Mouse (Mus musculus) heart, embryonic 14.5 days (tissue): ENCODE measurements around the gene Tgfbr1. TPM values are rescaled to one million over a fixed set of nuclear protein-coding genes. Genes with fewer than 3 reads are reported as not detected.
A peak's percentile ranks its signal among the peaks of the same experiment; 100 is the strongest.

Experiments used
- ATAC-seq: fragments of 200-750 bp; cut with Nextera tagmentation; 2 replicates; pipeline ENCODE4 v1.8.0; 2017; ENCODE audit warnings: low read depth, moderate TSS enrichment; ENCODE audit not compliant: insufficient number of reproducible peaks, insufficient read depth, low FRiP score
- H3K27ac ChIP-seq, 2 experiments: fragments of 200-500 bp in 1 of 2; fragments of 300-500 bp in 1 of 2; sonication (generic) in 1 of 2; replicated peaks in 1 of 2; 2 replicates each; pipeline ENCODE4 v1.5.1; 2012 to 2014; ENCODE audit warnings: low read depth in 2 of 2, low read length in 2 of 2, control low read depth in 1 of 2, mild to moderate bottlenecking in 1 of 2, mixed read lengths in 1 of 2; ENCODE audit not compliant: control insufficient read depth in 1 of 2, insufficient read depth in 1 of 2
- H3K27me3 ChIP-seq: fragments of 300-500 bp; sonication (generic); 2 replicates; pipeline ENCODE4 v1.6.1; 2014; ENCODE audit warnings: mild to moderate bottlenecking, low read length, control low read depth; ENCODE audit not compliant: control insufficient read depth, insufficient read depth
- H3K36me3 ChIP-seq: fragments of 300-500 bp; sonication (generic); 2 replicates; pipeline ENCODE4 v1.6.1; 2014; ENCODE audit warnings: mild to moderate bottlenecking, control low read depth, low read length, mixed read lengths; ENCODE audit not compliant: control insufficient read depth, insufficient read depth
- H3K4me1 ChIP-seq, 2 experiments: fragments of 200-500 bp in 1 of 2; fragments of 300-500 bp in 1 of 2; sonication (generic) in 1 of 2; 2 replicates each; pipeline ENCODE4 v1.6.1; 2012 to 2014; ENCODE audit warnings: low read length in 2 of 2, control low read depth in 1 of 2, mixed read lengths in 1 of 2; ENCODE audit not compliant: control insufficient read depth in 2 of 2, insufficient read depth in 2 of 2
- H3K4me2 ChIP-seq: fragments of 300-500 bp; sonication (generic); 2 replicates; pipeline ENCODE4 v1.6.1; 2014; ENCODE audit warnings: mild to moderate bottlenecking, low read length
- H3K4me3 ChIP-seq, 2 experiments: fragments of 200-500 bp in 1 of 2; fragments of 300-500 bp in 1 of 2; sonication (generic) in 1 of 2; 2 replicates each; pipeline ENCODE4 v1.5.1; 2012 to 2014; ENCODE audit warnings: low read length in 2 of 2, mild to moderate bottlenecking in 2 of 2, control low read depth in 1 of 2, low read depth in 1 of 2, moderate library complexity in 1 of 2; ENCODE audit not compliant: control insufficient read depth in 1 of 2, insufficient read depth in 1 of 2
- H3K9ac ChIP-seq: fragments of 300-500 bp; sonication (generic); 2 replicates; pipeline ENCODE4 v1.6.1; 2014; ENCODE audit warnings: mild to moderate bottlenecking, low read length
- H3K9me3 ChIP-seq: fragments of 300-500 bp; sonication (generic); 2 replicates; pipeline ENCODE4 v1.6.1; 2016; ENCODE audit warnings: low read length, control low read depth; ENCODE audit not compliant: control insufficient read depth
- WGBS: fragments of 180-500 bp; shearing (Covaris S2); extraction: QIAGEN DNeasy Blood & Tissue Kit; methylation state at CpG from one replicate; pipeline ENCODE4 v1.1.7; 2014; 5-methylcytosine and 5-hydroxymethylcytosine counted together
- polyA plus RNA-seq: library from polyadenylated mRNA; unstranded; fragments of >200 nt; fragmentation: Nextera tagmentation; extraction: Ambion mirVana; gene quantifications from 2 replicates; pipeline ENCODE4 v1.2.1, GENCODE M21; 2014

Gene Tgfbr1
- polyA plus RNA-seq, 1 experiment from 2014 or later = 29.8 TPM

DNA sequence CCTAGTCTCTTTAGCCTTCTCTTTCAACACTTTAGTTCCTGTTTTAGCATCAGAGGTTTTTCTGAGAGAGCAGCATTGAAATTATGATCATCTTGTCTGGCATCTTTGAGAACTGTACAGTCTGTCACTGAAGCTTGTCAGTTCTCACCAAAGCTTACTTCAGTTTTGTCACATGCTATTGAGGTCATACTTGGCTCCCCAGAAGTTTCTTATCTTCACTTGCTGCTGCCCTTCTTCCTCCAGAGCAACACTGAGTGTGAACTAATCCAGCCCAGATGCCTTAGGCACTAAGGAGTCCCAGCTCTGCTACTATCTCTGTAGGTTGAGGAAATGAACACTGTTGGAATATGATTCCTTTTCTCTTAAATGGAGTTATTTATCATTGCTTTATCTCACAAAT lies 49.2 kb downstream of the Tgfbr1 start:
- Histone ChIP-seq H3K27ac (peak overlapping the region; percentile 15 to 80; a peak in 3 of 4 replicates), H3K9me3 (no peaks in the 10 kb centered on the region), H3K4me3 (no peak overlapping the region), H3K9ac (no peak overlapping the region), H3K4me1 (peaks cover 3 to 16% of the 10 kb centered on the region in 2 experiments), H3K4me2 (0 out of 2 replicates have a peak overlapping the region, but pooled peaks have one; percentile 13), H3K36me3 (peaks cover 57% of the 10 kb centered on the region), H3K27me3 (no peaks in the 10 kb centered on the region)
- ATAC-seq = peak; percentile 59; the same call in 1 of the 2 replicates

DNA sequence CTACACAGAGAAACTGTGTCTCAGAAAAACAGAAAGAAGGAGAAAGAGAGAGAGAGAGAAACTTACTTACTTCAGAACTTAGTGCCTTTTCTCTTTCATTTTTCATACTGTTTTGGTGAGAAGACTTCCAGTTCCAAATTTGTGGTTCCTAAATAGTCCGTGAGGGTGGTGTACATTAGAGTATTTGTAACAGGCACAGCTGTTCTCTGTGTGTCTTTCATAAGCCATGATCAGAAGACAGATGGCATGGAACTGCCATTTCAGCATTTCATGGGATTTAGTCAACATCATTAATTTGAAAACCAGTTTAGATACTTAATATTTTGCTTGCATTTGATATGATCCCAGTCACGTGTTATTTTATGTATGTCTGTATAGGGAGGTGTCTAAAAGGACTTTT lies 51.5 kb downstream of the Tgfbr1 start:
- peaks cover 58% of the 10 kb centered on the region for H3K36me3 ChIP-seq
- H3K4me3 ChIP-seq = no peak overlapping the region
- H3K4me2 ChIP-seq = no peak overlapping the region
- 81% methylated on average over 2 of the region's 2 CpGs for WGBS
- no peaks in the 10 kb centered on the region for H3K27me3 ChIP-seq
- H3K9ac ChIP-seq = no peak overlapping the region
- H3K4me1 ChIP-seq = peaks cover 4 to 22% of the 10 kb centered on the region in 2 experiments
- no peak overlapping the region for H3K27ac ChIP-seq
- no peaks in the 10 kb centered on the region for H3K9me3 ChIP-seq
- no peak for ATAC-seq

DNA sequence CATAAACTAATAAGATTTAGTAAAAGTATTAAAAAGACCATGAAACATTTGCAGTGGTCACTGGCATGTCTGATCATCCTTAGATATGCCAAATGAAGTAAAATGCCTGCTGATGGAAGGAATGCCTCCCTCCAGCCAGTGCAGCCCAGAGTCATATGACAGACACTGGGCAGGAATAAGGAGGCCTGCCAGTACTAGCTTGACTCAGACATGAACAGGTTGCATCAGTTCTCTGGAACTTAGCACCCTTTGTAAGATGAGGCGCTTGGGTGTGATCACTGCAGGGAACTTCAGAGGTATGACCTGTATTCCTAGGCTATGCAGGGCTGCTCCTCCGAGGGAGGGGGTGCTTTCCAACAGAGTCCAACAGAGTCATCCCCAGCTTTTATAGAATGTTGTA lies 54.1 kb downstream of the Tgfbr1 start:
- no peaks in the 10 kb centered on the region for H3K27me3 ChIP-seq
- no peak overlapping the region for H3K4me2 ChIP-seq
- peaks cover 67% of the 10 kb centered on the region for H3K36me3 ChIP-seq
- ATAC-seq = peak; percentile 50; the same call in 1 of the 2 replicates
- H3K27ac ChIP-seq = peak overlapping the region in 1 of 2 experiments; percentile 45; a peak in 1 of 4 replicates
- H3K9me3 ChIP-seq = no peaks in the 10 kb centered on the region
- WGBS = 56% methylated on average over 2 of the region's 2 CpGs
- no peak overlapping the region for H3K4me3 ChIP-seq
- no peak overlapping the region for H3K9ac ChIP-seq
- H3K4me1 ChIP-seq = peaks cover 4 to 36% of the 10 kb centered on the region in 2 experiments

DNA sequence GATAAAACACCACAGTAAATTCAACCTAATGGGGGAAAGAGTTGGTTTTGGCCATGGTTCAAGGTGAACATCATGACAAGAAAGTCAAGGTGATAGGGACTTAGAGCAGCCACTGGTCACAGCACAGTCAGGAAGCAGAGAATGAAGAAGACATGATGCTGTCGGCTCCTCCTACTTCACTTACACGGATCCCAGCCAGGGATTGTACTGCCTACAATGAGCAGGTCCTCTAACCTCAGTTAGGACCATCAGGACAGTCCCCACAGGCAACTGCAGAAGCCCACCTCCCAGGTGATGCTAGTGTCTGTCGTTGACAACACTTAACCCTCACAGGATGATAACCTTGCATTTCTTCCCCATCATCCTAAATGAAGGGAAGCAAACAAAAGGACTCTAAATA lies 64.8 kb downstream of the Tgfbr1 start:
- WGBS = 52% methylated on average over 3 of the region's 3 CpGs
- Histone ChIP-seq H3K9ac (no peak overlapping the region), H3K4me1 (peaks cover 6 to 20% of the 10 kb centered on the region in 2 experiments; a peak in 3 of 4 replicates), H3K36me3 (peaks cover 16% of the 10 kb centered on the region; the same call in 1 of the 2 replicates), H3K27ac (no peak overlapping the region), H3K4me2 (no peak overlapping the region), H3K9me3 (no peaks in the 10 kb centered on the region), H3K27me3 (no peaks in the 10 kb centered on the region), H3K4me3 (no peak overlapping the region)
- ATAC-seq = no peak

DNA sequence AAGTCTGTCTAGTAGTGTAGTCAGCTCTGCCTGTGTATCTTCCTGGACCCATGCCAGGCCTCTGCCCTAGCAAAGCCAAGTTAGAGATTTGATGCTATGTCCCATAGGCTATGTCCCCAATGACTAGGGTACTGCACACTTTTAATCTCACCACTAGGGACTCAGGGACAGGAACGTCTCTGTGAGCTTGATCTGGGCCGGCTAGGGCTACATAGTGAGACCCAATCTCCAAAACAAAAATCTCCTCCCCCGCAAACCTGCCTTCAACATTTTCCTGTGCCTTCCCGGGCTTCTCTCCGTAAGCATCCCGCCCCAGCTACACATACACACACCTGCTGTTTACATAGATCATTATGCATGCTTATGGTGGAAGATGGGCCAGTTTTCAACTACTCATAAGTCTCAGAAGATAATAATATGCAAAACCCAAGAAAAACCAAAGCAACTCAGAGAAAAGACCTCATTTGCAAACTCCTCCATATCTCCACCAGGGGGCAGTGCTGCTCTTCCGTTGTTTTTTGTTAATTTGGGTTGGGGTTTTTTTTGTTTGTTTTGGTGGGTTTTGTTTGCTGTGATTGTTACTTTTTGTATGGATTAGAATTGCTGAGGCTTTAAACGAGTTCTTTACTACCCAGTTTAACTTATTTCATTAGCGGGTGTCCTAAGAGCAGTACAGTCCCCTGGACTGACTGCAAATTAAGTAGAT lies 66.4 kb downstream of the Tgfbr1 start:
- no peaks in the 10 kb centered on the region for H3K9me3 ChIP-seq
- H3K9ac ChIP-seq = no peak overlapping the region
- WGBS = 22% methylated on average over 9 of the region's 9 CpGs
- H3K36me3 ChIP-seq = peaks cover 14% of the 10 kb centered on the region; the same call in 1 of the 2 replicates
- no peak overlapping the region for H3K4me2 ChIP-seq
- H3K4me1 ChIP-seq = peaks cover 6 to 14% of the 10 kb centered on the region in 2 experiments; a peak in 3 of 4 replicates
- no peak overlapping the region for H3K4me3 ChIP-seq
- peak; percentile 27; the same call in 1 of the 2 replicates for ATAC-seq
- H3K27ac ChIP-seq = no peak overlapping the region
- no peaks in the 10 kb centered on the region for H3K27me3 ChIP-seq

DNA sequence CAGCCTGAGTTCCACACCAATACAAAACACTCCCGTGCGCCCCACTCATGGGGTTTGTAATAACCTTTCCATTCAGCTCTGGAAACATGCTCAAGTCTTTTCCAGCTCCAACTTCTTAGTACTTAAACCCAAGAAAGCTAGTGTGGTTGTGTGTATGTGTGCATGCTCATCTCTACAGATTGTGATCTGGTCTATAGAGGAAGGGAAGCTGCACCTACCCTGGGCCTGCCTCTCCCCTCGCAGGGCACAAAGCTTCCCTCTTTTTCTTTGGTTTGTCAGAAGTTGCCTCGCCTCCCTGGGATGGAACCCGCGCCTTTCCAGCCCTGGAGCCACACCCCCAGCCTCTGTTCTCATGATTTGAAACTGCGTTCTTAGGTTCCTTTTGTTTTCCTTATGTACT lies 67.2 kb downstream of the Tgfbr1 start:
- Histone ChIP-seq H3K27ac (no peak overlapping the region), H3K9ac (no peak overlapping the region), H3K36me3 (0 out of 2 replicates have a peak, but pooled peaks cover 8% of the 10 kb centered on the region), H3K9me3 (no peaks in the 10 kb centered on the region), H3K4me3 (no peak overlapping the region), H3K4me1 (peaks cover 6 to 14% of the 10 kb centered on the region in 2 experiments; a peak in 3 of 4 replicates), H3K4me2 (no peak overlapping the region), H3K27me3 (no peaks in the 10 kb centered on the region)
- 58% methylated on average over 7 of the region's 7 CpGs for WGBS
- no peak for ATAC-seq

DNA sequence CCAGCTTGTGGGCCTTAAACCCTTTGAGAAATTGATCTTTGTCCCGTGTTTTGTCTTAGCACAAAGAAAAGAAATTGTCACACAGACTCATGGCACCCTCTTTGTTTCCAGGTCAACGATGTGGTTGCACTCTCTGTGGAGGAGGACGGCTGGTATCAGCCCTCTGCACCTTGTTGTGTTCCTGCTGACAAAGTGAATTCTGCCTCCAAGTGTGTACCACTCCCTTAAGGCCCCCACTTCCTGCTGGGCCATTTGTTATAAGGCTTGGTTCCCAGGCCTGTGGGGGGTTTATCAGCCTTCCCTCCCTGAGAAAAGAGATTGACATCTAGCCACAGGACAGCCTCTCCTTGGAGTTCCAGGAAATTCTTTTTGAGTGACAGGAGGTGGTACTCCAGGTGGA lies 69.2 kb downstream of the Tgfbr1 start:
- H3K27me3 ChIP-seq = no peaks in the 10 kb centered on the region
- no peak overlapping the region for H3K27ac ChIP-seq
- H3K9me3 ChIP-seq = no peaks in the 10 kb centered on the region
- peaks cover 6 to 14% of the 10 kb centered on the region in 2 experiments; a peak in 3 of 4 replicates for H3K4me1 ChIP-seq
- H3K4me3 ChIP-seq = no peak overlapping the region
- no peak overlapping the region for H3K4me2 ChIP-seq
- H3K9ac ChIP-seq = no peak overlapping the region
- no peak for ATAC-seq
- H3K36me3 ChIP-seq = no peaks in the 10 kb centered on the region
- WGBS = 22% methylated on average over 3 of the region's 3 CpGs
